Mouse (Mus musculus): ENCODE results near the gene Gm5072. TPM values are rescaled to one million over a fixed set of nuclear protein-coding genes. Genes with fewer than 3 reads are reported as not detected.
"Not testable (repeated sequence)": the region's sequence is repeated elsewhere in the genome, so short reads cannot be mapped to it uniquely, and the experiment has no call there.

The Gm5072 gene
- total RNA-seq (2021): not detected
- long read RNA-seq, experiment 1: 0 reads
- long read RNA-seq, experiment 2: 0 reads

DNA sequence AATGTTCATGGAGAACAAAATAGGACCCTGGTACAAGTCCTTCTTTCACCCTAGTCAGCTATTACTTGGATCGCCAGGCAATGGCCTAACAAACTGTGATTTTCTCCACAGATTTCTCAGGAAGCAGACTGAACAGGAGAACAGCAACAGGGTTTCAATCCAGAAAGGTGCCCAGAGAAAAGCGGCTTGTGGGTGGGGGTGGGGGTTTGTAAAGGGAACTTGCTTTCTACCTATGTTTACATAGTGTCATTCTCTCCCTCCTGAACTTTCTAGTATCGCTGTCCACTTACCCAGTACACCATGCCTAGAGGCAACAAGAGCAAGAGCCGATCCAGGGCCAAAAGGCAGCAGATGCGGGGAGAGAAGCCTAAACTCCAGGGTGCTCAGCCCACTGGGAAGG, at the start of gene Gm5072:
TSS of gene Gm5072 (plus strand) at position 301 of the 400 bp plus-strand sequence.
- DNase-seq: not testable (repeated sequence)

Other genes starting within 250 kb of the Gm5072 start
- not detected for gene Mageb2, start 60.8 kb upstream of the Gm5072 start, total RNA-seq (2021)
- not detected for gene Gm8914, start 87.6 kb downstream of the Gm5072 start, total RNA-seq (2021)
- not detected for gene 1700084M14Rik, start 183.4 kb downstream of the Gm5072 start, total RNA-seq (2021)
- not detected for gene Gm14781, start 239.7 kb downstream of the Gm5072 start, total RNA-seq (2021)